Mouse (Mus musculus): ENCODE data around the gene Trappc3l.

The Trappc3l gene

GRCm38 (mm10) chr10:34095964-34096363 is 58.6 kb downstream of the Trappc3l start:
- no peak for DNase-seq

GRCm38 (mm10) chr10:34096418-34096883 is 59.1 kb downstream of the Trappc3l start, which contains the start of gene Calhm5:
Gene Calhm5 (minus strand): TSS chr10:34096519.
- DNase-seq, result peak; percentile 9

GRCm38 (mm10) chr10:34110863-34111465 is 73.6 kb downstream of the Trappc3l start:
- no peak for DNase-seq

GRCm38 (mm10) chr10:34111964-34112738 is 74.8 kb downstream of the Trappc3l start:
- no peak for DNase-seq

GRCm38 (mm10) chr10:34117131-34117530 is 79.7 kb downstream of the Trappc3l start:
- DNase-seq, result no peak

- no peak for DNase-seq
Observed at GRCm38 (mm10) chr10:34117770-34118169, 80.4 kb downstream of the Trappc3l start.

GRCm38 (mm10) chr10:34118421-34118820 is 81.0 kb downstream of the Trappc3l start:
- no peak for DNase-seq

GRCm38 (mm10) chr10:34127392-34128378 is 90.3 kb downstream of the Trappc3l start, which contains the start of gene Calhm6:
Gene Calhm6 (minus strand): TSS chr10:34127984.
- DNase-seq, result peak; percentile 12

GRCm38 (mm10) chr10:34128391-34128790 is 91.0 kb downstream of the Trappc3l start:
- peak; percentile 24 for DNase-seq

- DNase-seq, result no peak
Observed at GRCm38 (mm10) chr10:34131356-34131755, 94.0 kb downstream of the Trappc3l start.

GRCm38 (mm10) chr10:34136432-34136831 is 99.0 kb downstream of the Trappc3l start:
- no peak for DNase-seq

GRCm38 (mm10) chr10:34138027-34138426 is 100.6 kb downstream of the Trappc3l start:
- DNase-seq, result no peak

- no peak for DNase-seq
Observed at GRCm38 (mm10) chr10:34139768-34140167, 102.4 kb downstream of the Trappc3l start.

- no peak for DNase-seq
Observed at GRCm38 (mm10) chr10:34141693-34142092, 104.3 kb downstream of the Trappc3l start.

GRCm38 (mm10) chr10:34149772-34150171 is 112.4 kb downstream of the Trappc3l start:
- no peak for DNase-seq

- no peak for DNase-seq
Observed at GRCm38 (mm10) chr10:34150454-34150853, 113.1 kb downstream of the Trappc3l start.

GRCm38 (mm10) chr10:34151827-34152226 is 114.4 kb downstream of the Trappc3l start:
- DNase-seq, result no peak

GRCm38 (mm10) chr10:34155796-34156554 is 118.6 kb downstream of the Trappc3l start:
- no peak for DNase-seq
